Mouse (Mus musculus) left cerebral cortex, postnatal 14 days (tissue): ENCODE measurements around the gene Mtfr1l. TPM values are rescaled to one million over a fixed set of nuclear protein-coding genes. Genes with fewer than 3 reads are reported as not detected.

Experiments used
- DNase-seq, 2 experiments: peaks; one replicate each; pipeline ENCODE4 v3.0.0; 2021 to 2022; ENCODE audit warnings: low spot score in 2 of 2, mixed read lengths in 1 of 2
- intact Hi-C: fragments of 180-260 bp; cut with DNase I; formaldehyde crosslinking; loops from one replicate; pipeline ENCODE4 v1.15.1; 2025
- long read RNA-seq, 2 experiments: library from polyadenylated mRNA; stranded (forward); transcript quantifications; one replicate each; pipeline ENCODE4 v2.0.0; 2021
- total RNA-seq, 2 experiments: library from RNA; stranded (reverse); gene quantifications; 2 replicates each; pipeline ENCODE4 v1.2.3; 2021

The Mtfr1l gene
- total RNA-seq: 10 to 100 TPM; 69.4 to 71.9 TPM
- long read RNA-seq, experiment 1, transcript Mtfr1l-201 (7 exons, 2,025 nt): minor isoform, 39 of 168 reads
- long read RNA-seq, experiment 1, transcript Mtfr1l-202 (7 exons, 1,969 nt): major isoform, 64 of 168 reads
- long read RNA-seq, experiment 1, partial matches to known transcripts: 23 of 168 reads
- long read RNA-seq, experiment 1, other reads (novel, unspliced or antisense): 41 of 168 reads
- long read RNA-seq, experiment 2, full-length matches to known transcripts: 100 of 146 reads
- long read RNA-seq, experiment 2, partial matches to known transcripts: 19 of 146 reads
- long read RNA-seq, experiment 2, other reads (novel, unspliced or antisense): 27 of 146 reads

- intact Hi-C loops: no loop called here
- peak; percentile 95 to 96 for DNase-seq
Measured at GRCm38 (mm10) chr4:134534932-134535786, at the start of gene Mtfr1l. Gene Mtfr1l (minus strand): TSS chr4:134535387.

DNA sequence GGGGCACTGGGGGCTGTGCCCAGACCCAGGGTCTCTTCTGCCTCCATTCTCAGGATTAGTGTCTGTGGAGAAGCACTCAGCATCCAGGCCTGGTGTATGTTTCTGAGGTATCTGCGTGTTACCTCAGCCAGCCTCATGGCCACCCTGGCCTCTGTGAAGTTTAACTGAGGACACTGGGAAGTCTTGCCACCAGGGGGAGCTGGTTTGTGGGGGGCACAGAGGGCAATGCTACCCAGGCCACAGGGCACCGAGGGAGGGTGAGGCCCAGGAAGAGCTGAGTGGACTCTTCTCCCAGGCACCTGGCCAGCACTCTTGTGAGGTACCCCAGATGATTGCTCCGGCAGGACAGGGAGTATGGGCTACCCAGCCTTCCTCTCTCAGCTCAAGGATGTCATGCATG, 48.3 kb upstream of the Mtfr1l start:
- intact Hi-C loops: loop anchor here (5.0 kb wide), 1 partner anchor 49 kb away; no protein-coding TSS in a partner anchor
- no peak for DNase-seq

DNA sequence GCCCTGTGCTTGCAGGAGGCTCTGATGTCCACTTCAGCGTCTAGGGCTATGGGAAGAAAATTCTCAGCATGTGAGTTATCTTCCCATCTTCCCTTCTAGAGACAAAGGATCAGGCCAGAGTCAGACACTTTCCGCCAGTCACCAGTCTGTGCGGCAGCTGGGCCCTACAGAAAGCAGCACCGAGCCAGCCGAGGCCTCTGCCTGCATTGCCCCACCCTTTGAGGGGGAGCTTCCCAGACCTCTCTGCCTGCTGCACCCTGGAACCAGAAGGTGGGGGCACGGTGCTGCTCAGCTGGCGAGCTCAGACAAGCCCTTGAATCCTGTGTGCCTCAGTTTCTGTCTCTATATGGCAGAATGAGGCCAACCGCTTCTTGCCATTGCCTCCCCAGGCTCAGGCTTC, 46.2 kb upstream of the Mtfr1l start:
- intact Hi-C loops: loop anchor here (5.0 kb wide), 1 partner anchor 51 kb away; no protein-coding TSS in a partner anchor
- no peak for DNase-seq

GRCm38 (mm10) chr4:134580351-134581148, 45.4 kb upstream of the Mtfr1l start:
- peak; percentile 59 to 77 for DNase-seq
- intact Hi-C loops: loop anchor here (5.0 kb wide), 1 partner anchor 52 kb away; no protein-coding TSS in a partner anchor

DNA sequence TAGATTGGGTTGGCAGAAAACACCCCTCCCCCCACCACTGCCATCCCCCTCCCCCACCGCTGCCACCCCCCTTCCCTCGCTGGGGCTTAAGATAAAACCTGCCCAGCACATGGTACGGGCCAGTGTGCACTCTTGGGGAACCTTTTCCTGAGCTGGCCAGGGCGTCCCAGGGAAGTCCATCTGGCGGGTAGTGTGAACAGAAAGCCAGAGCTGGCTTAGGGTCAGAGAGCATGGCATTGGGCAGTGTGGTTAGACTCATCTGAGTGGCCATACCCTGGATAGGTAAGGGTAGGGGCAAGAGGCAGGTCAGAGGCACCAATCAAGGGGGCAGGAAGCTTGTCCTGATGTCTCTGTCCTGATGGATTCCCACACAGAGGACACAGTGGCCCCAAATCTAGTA, 44.4 kb upstream of the Mtfr1l start:
- DNase-seq: no peak
- intact Hi-C loops: loop anchor here (5.0 kb wide), 1 partner anchor 53 kb away; no protein-coding TSS in a partner anchor

DNA sequence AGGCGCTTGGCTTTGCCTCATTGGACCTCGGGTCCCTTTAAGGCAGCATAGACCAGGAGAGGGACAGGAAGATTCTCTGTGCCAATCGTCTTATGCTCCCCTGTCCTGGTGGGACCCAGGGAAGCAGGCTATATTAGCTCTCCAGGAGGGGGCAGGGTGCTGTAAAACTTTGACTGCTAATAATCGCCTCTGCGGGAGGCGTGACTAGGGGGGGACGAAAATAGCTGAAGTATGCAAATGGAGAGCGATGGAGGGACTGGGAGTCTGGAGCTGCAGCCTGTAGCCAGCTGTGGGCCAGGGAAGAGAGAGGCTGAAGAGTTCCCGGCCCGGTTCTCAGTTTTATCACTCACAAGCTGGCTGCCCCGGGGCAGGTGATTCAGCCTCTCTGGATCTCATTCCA, 44.0 kb upstream of the Mtfr1l start:
- intact Hi-C loops: no loop called here
- DNase-seq: no peak

GRCm38 (mm10) chr4:134578407-134578806, 43.2 kb upstream of the Mtfr1l start:
- peak in 1 of 2 experiments; percentile 44 for DNase-seq
- intact Hi-C loops: no loop called here

GRCm38 (mm10) chr4:134577281-134577680, 42.1 kb upstream of the Mtfr1l start:
- no peak for DNase-seq
- intact Hi-C loops: no loop called here

- intact Hi-C loops: no loop called here
- DNase-seq: no peak
Measured at GRCm38 (mm10) chr4:134575486-134575885, 40.3 kb upstream of the Mtfr1l start.

DNA sequence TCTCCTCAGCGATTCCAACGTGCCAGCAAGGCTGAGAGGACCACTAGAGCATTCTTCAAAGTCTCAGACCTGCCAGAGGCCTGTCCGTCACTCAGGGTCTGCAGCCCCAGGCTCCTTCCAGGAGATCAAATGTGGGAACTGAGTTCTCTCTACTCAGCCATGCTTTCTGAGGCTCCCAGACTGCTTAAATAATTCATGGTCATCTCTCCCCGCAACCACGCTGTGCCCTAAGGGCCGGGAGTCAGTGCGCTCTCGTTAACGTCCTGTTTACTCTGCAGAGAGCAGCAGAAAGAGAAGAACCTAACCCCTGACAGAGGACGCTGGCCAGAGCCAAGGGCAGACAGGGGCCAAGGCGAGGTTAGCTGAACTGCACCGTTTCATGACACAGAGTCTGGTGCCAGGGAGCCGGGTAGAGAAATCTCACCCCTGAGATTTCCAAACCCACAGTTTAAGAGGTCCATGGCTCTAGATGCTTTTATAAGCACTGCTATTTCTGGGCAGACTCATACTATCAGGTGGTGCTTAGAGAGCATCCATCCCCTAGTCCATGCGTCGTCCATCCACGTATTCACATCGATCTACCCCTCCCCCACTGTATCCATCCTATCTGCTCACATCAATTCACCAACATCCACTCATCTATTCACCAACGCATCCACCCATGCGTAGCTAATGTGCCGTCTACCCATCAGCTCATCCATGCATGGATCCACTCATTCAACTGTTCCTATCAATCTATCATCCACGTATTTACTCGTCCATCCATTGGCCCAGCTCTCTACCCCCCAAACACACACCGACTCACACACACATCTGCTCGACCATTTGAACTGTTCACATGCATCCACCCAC, 37.5 kb upstream of the Mtfr1l start:
- intact Hi-C loops: no loop called here
- no peak for DNase-seq

DNA sequence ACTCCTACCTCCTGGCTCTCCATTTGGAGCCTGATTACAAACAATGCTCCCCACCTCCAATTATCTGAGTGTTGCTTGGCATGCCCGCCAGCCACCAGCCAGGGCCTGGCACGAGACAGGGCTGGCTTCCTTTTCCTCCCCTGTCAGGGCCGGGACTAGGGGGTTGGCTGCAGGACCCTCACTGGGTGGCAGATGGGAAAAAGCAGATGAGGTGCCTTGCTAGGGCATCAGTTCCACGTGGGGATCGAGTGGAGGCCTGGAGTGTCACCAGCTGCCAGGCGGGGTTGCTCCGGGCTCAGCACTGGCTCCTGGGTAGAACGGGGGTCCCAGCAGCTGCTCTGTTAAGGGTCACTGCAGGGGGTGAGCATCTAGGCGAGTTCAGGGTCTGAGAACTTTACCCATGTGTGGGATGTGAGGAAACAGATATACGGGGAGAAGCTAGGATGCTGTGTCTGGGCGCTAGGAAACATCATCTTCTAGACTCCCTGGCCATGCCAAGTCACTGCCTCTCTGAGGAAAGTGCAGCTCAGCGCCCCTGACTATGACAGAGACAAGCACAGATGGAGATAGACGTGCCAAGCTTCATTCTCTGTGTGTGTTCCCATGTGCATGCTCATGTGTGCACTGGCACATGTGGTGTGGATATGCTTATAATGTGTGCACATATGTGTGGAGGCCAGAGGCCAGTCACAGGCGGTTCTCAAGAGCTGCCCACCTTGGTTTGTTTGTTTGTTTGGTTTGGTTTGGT, 35.7 kb upstream of the Mtfr1l start:
- DNase-seq: no peak
- intact Hi-C loops: no loop called here

DNA sequence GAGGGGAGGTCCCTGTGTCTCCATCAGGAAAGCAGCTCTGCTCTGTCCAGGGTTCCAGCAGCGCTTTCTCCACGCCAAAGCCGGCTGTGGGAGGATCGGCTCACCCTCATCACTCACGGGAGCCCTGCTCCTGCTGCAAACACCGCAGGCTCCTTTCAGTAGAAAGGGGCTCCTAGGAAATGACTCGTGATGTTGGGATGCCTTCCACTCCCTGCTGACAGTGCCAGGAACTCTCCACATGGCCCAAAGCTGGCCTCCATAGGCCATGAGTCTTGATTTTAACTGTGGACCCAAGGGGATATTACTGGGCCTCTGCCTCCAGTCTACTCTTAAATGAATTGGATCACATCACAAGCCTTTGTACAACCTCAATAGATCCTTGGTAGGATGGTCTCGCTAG, 34.6 kb upstream of the Mtfr1l start:
- intact Hi-C loops: no loop called here
- DNase-seq: no peak

- no peak for DNase-seq
- intact Hi-C loops: no loop called here
Measured at GRCm38 (mm10) chr4:134569205-134569604, 34.0 kb upstream of the Mtfr1l start.

- intact Hi-C loops: no loop called here
- DNase-seq: no peak
Measured at GRCm38 (mm10) chr4:134567377-134568226, 32.4 kb upstream of the Mtfr1l start.

DNA sequence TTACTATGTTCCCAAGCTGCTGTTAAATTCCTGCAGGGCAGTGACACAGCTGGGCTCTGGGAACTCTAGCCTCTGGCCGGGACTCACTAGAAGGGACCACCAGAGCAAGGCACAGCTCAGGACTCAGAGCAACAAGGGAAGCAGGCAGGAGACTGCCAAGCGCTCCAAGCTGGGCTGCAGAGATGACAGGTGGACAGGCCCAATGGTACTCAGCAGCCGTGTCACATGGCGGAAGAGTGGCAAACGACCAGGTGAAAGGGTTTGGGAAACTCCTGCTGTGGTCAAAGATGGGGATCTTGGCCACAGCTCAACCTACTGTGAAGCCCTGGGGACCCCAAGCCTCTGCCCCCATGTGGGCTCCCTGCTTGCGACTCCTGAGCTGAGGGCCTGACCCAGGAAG, 28.9 kb upstream of the Mtfr1l start:
- DNase-seq: no peak
- intact Hi-C loops: no loop called here

DNA sequence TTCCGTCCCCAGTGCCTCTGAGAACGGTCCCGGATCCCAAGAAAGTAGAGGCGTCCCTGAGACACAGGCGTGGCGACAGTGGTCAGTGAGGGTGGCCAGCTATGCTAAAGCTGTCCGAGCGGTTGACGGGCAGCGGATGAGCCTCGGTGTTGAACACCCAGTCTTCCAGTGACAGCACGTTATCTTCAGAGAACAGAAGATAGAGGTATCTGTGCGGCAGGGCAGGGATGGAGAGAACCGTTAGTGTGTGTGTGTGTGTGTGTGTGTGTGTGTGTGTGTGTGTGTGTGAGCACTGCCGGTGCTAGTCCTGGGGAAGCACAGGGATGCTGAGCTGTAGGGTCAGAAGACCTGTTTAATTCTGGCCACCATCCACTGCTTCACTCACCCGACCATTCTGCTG, 28.4 kb upstream of the Mtfr1l start:
- DNase-seq: no peak
- intact Hi-C loops: no loop called here

DNA sequence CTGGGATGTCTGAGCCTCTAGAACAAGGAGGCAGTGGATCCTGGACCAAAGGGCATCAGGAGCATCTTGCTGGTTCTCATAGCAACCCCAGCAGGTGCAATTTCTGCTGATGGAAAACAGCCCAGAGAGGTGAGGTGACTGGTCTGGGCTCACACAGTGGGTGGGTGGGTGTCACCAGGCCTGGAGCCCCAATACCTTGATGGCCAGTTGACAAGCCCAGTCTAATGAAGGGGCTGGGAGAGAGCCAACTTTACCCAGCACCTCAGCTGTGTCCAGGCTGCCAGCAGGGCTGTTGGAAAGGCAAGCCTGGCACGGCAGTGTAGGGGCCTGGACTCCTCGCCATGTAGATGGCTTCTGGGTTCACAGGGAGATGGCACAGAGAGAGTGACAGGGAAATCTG, 26.8 kb upstream of the Mtfr1l start:
- intact Hi-C loops: no loop called here
- DNase-seq: no peak
